Mouse (Mus musculus) mouse embryonic stem cell (cell line): ENCODE data around the gene Atg2a.

Source experiments
- in situ Hi-C, 2 experiments: fragments of 300-500 bp; cut with MboI; formaldehyde crosslinking; loops; 1 replicate in 1 of 2; 3 replicates in 1 of 2; pipeline ENCODE4 v1.14.3; 2019 to 2020; ENCODE audit warnings: low sequenced_read_pairs in 2 of 2, low pct_unique_long_range_greater_than_20kb in 1 of 2, mixed read lengths in 1 of 2; ENCODE audit not compliant: unreplicated experiment in 1 of 2

Gene Atg2a

DNA sequence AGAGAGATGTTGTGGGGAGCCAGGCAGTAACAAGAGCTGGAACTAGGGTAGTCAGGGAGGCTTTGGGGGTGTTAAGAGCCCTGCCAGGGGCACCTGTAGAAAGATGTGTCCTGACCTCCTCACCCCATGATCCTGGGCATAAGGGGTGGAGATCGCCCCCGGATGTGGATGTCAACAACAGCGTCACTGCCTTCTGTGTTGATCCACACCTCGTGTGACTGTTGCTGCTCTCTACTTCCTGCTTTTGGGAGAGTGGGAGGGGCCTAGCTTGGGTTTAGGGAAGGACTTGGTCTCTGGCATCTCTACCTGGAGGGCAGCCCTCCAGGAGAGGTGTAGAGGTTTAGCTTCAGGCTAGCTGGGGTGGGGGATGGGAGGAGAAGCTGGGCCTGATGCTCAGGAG, 813 bp downstream of the Atg2a start:
- in situ Hi-C loops = no loop called here

- in situ Hi-C loops = no loop called here
These were observed 1.8 kb downstream of the Atg2a start for GRCm38 (mm10) chr19:6243226-6243625.

DNA sequence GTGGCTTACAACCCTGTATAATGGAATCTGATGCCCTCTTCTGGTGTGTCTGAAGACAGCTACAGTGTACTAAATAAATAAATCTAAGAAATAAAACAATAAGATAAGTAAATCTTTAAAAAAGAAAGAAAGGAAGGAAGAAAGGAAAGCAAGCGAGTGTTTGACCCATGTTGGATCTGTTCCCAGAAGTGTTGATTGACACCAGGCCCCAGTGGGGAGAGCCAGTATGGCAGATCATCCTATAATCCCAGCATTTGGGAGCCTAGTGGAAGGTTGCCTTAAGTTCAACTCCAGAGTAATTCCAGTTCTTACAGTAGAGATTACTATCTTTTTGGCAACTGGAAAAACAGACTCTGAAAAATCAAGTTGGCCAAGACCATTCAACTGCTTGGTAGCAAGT, 4.3 kb downstream of the Atg2a start:
- in situ Hi-C loops = no loop called here

- in situ Hi-C loops = no loop called here
These were observed 6.2 kb downstream of the Atg2a start for GRCm38 (mm10) chr19:6247526-6248300.

DNA sequence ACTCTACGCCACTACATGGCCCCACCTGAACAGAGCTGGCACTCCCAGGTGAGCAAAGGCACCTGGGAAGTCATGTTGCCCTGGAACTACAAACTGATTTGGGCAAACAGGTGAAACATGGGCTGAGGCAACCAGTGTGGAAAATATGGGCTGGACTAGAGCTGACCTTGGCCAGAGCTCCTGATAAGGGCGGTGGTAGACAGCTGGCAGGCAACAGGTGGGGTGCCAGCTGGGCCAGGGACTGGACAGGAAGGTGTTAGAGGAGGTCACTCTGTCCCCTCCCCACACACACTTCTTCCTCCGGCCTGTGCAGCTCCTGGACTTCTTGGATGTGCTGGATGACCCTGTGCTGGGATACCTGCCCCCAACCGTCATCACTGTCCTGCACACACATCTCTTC, 11.6 kb downstream of the Atg2a start:
- in situ Hi-C loops = no loop called here

GRCm38 (mm10) chr19:6260428-6260827, 19.0 kb downstream of the Atg2a start:
- in situ Hi-C loops = no loop called here

DNA sequence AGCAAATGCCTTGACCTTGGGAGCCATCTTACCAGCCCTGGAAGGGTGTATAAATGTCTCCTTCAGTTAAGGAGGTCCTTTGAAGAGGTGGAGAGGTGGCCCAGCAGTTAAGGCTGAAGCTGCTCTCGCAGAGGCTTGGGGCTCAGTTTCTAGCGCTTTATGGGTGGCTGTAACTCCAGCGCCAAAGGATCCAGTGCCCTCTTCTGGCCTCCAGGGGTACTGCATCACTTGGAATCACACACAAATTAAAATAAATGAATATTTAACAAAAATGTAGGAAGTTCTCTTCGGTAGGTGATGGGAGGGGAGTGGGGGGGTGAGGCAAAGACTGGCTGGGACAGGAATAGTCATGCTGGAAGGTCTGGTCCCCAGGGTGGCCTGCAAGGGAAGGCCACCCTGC, 19.5 kb downstream of the Atg2a start:
- in situ Hi-C loops = no loop called here

DNA sequence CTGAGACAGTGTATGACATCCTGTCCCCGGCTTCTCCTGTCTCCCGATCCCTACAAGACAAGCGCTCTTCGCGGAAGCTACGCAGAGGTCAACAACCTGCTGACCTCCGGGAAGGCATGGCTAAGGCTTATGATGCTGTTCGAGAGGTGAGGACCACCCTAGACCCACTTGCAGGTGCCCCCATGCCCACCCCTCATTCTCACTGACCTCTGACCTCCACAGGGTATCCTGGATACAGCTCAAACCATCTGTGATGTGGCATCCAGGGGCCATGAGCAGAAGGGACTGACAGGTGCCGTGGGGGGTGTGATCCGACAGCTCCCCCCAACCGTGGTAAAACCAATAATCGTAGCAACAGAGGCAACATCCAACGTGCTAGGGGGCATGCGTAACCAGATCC, 19.9 kb downstream of the Atg2a start:
- in situ Hi-C loops = no loop called here

DNA sequence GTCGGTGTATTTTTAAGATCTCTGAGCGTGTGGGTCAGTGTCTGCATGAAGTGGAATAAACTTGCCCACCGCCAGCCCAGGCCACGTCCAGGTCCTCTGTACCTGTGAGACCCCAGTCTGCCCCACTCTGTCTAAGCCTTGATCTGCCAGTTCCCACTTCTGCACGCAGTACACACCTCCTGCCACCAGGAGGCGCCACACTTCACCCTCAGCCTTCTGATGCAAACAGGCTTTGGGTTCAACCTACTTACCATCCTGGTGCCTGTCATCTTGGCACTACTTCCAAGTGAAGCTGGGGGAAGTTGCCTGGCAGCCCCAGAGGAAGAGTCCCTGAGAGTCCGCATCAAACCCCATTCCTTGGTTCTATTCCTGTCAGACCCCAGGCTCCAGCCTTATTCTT, 20.8 kb downstream of the Atg2a start:
- in situ Hi-C loops = no loop called here

DNA sequence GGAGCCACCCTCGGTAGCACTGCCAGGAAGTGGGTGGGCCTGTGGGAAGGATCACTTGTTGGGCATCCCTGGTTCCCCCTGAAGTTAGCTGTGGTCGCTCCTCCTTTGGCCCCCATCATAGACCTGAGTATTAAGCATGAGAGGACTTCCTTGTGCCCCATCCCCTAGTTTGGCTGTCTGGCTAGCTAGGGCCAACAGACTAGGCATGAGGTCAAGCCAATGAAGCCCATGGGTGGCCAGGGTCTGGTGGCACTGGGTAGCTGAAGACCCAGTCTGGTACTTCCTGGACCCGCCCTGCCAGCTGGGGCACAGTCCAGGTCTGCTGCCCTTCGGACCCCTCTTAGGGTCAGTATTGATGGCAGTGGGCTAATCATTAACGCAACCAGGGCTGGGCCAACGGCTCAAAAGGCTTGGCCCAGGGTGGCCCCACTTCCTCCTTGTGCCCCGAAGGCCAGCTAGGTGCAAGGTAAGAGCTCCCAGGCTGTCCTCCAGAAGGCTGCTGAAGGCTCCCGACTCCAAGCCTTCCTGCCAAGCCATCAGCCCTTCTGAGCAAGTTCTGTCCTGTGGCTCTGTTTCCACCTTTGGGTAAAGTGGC, 21.5 kb downstream of the Atg2a start:
- in situ Hi-C loops = no loop called here

GRCm38 (mm10) chr19:6264200-6264599, 22.7 kb downstream of the Atg2a start:
- in situ Hi-C loops = no loop called here

GRCm38 (mm10) chr19:6264945-6265344, 23.5 kb downstream of the Atg2a start:
- in situ Hi-C loops = no loop called here

GRCm38 (mm10) chr19:6265727-6266182, 24.3 kb downstream of the Atg2a start:
- in situ Hi-C loops = no loop called here

GRCm38 (mm10) chr19:6267306-6268169, 26.1 kb downstream of the Atg2a start:
- in situ Hi-C loops = no loop called here

DNA sequence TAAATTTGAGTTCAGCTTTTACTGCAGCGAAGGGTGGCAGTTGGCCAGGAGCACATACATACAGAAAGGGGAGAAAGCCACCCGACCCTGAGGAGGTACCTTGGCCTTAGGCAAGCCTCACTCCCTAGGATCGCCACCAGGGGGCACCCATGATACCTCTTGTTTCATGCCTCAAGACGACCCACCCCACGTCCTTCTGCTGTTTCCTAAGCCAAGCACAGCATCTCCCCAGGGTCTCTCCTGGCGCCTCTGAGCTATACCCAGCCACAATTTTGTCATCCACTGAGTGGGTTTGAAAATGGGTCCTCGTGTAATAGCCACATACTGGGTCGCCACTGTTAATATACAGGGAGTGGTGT, 26.7 kb downstream of the Atg2a start:
- in situ Hi-C loops = no loop called here

DNA sequence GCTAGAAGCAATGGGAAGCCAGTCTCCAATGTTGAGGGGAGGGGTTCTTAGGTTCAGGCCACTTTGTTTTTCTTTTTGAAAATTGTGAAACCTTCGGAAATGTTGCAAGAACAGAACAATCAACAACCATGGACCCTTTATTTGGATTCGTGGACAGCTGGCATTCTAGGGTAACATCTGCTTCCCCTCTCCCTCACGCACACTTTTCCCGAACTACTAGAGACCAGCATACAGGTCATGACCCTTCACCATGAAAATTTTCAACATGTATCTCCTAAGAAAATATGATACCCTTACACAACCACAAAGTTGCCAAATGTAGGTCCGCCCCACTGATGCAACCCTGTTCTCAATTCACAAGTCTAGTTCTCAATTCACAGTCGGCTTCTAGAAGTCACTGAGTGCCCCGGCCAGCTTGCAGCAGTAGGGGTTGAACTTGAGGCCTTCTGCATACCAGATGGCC, 27.2 kb downstream of the Atg2a start:
- in situ Hi-C loops = no loop called here

GRCm38 (mm10) chr19:6269798-6270475, 28.5 kb downstream of the Atg2a start:
- in situ Hi-C loops = loop anchor here (5.0 kb wide), 1 partner anchor 37 kb away; the partner anchor contains the start of gene Cdc42bpg (in 2 of the 2)

GRCm38 (mm10) chr19:6270661-6271060, 29.2 kb downstream of the Atg2a start:
- in situ Hi-C loops = loop anchor here (5.0 kb wide), 1 partner anchor 37 kb away; the partner anchor contains the start of gene Cdc42bpg (in 2 of the 2)
